Mouse (Mus musculus) kidney, embryonic 14.5 days (tissue): ENCODE measurements at regions not wholly inside any gene's neighbourhood (a gene's known extent, or its start where the extent isn't known, plus 50 kb on each side); places are given as distances from the start of the nearest gene placed in this dataset.

Source experiments
- ATAC-seq: fragments of 200-750 bp; cut with Nextera tagmentation; 2 replicates; pipeline ENCODE4 v1.8.0; 2017; ENCODE audit warnings: moderate number of reproducible peaks, mild to moderate bottlenecking, moderate TSS enrichment, moderate library complexity; ENCODE audit not compliant: low FRiP score, low TSS enrichment
- H3K27ac ChIP-seq: fragments of 300-500 bp; sonication (generic); 2 replicates; pipeline ENCODE4 v1.5.1; 2014; ENCODE audit warnings: low read depth, mild to moderate bottlenecking, low read length, moderate library complexity, mixed read lengths
- H3K27me3 ChIP-seq: fragments of 300-500 bp; sonication (generic); 2 replicates; pipeline ENCODE4 v1.6.1; 2014; ENCODE audit warnings: mild to moderate bottlenecking, low read length; ENCODE audit not compliant: control insufficient read depth, insufficient read depth
- H3K36me3 ChIP-seq: fragments of 300-500 bp; sonication (generic); 2 replicates; pipeline ENCODE4 v1.6.1; 2014; ENCODE audit warnings: low read length, mixed read lengths; ENCODE audit not compliant: control insufficient read depth, insufficient read depth
- H3K4me1 ChIP-seq: fragments of 300-500 bp; sonication (generic); 2 replicates; pipeline ENCODE4 v1.6.1; 2014; ENCODE audit warnings: low read length, mixed read lengths; ENCODE audit not compliant: control insufficient read depth, insufficient read depth
- H3K4me2 ChIP-seq: fragments of 300-500 bp; sonication (generic); replicated peaks from 2 replicates; pipeline ENCODE4 v1.6.1; 2014; ENCODE audit warnings: low read depth, mild to moderate bottlenecking, low read length
- H3K4me3 ChIP-seq: fragments of 300-500 bp; sonication (generic); 2 replicates; pipeline ENCODE4 v1.5.1; 2014; ENCODE audit warnings: mild to moderate bottlenecking, low read length
- H3K9ac ChIP-seq: fragments of 300-500 bp; sonication (generic); 2 replicates; pipeline ENCODE4 v1.6.1; 2014; ENCODE audit warnings: low read depth, mild to moderate bottlenecking, low read length, moderate library complexity
- H3K9me3 ChIP-seq: fragments of 300-500 bp; sonication (generic); 2 replicates; pipeline ENCODE4 v1.6.1; 2016; ENCODE audit warnings: low read length; ENCODE audit not compliant: control insufficient read depth
- WGBS: fragments of 180-500 bp; shearing (Covaris S2); extraction: QIAGEN DNeasy Blood & Tissue Kit; methylation state at CpG from one replicate; pipeline ENCODE4 v1.1.7; 2014; 5-methylcytosine and 5-hydroxymethylcytosine counted together

DNA sequence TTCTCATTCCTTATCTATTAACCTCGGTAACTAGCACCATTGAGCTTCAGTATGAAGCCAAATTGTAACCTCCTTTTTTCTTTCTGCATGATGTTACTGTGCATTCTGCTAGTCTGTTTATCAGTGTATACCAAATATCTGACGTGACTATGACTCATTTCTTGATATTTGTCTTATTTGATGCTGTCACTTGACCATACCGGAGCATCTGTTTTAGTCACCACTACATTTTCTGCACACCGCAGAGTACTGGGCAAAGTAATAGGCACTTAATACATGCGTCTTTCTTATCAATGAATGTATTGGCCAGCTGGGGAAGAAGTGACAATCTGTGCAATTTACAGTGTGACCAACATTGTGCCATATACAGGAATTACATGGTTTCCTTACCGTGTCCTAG, 289.0 kb downstream of the Ets1 start:
- Histone ChIP-seq H3K27me3 (no peaks in the 10 kb centered on the region), H3K4me3 (no peak overlapping the region), H3K9ac (no peak overlapping the region), H3K9me3 (no peaks in the 10 kb centered on the region), H3K4me2 (no peak overlapping the region), H3K36me3 (no peaks in the 10 kb centered on the region), H3K4me1 (no peaks in the 10 kb centered on the region), H3K27ac (no peak overlapping the region)
- WGBS, result 89% methylated on average over 6 of the region's 6 CpGs
- ATAC-seq, result no peak

- no peak overlapping the region for H3K4me3 ChIP-seq
- 71% methylated on average over 12 of the region's 12 CpGs for whole genome bisulfite sequencing
- H3K27me3 ChIP-seq, result no peaks in the 10 kb centered on the region
- no peak overlapping the region for H3K27ac ChIP-seq
- H3K4me1 ChIP-seq, result no peaks in the 10 kb centered on the region
- no peak overlapping the region for H3K4me2 ChIP-seq
- no peak for ATAC-seq
- no peaks in the 10 kb centered on the region for H3K36me3 ChIP-seq
- no peaks in the 10 kb centered on the region for H3K9me3 ChIP-seq
- H3K9ac ChIP-seq, result no peak overlapping the region
These were observed 289.9 kb downstream of the Ets1 start for GRCm38 (mm10) chr9:32925720-32926595.

DNA sequence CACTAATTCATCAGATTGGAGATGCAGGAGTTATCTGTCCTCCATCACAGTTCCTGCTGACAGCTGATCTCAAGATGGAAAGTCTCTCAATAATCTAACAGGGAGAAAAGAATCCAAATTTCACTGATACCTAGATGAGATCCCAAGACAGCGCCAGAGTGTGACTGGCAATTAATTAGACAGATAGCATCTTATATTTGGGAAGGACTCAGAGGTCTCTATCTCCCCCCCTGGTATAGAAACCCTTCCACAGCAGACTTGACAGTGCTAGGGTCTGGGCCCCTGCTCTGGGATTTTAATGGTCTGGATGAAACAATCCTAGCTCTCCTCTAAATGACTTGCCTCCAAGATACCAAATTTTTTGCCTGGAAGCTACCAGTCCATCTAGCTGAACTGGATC, 291.6 kb downstream of the Ets1 start:
- no peaks in the 10 kb centered on the region for H3K9me3 ChIP-seq
- no peaks in the 10 kb centered on the region for H3K4me1 ChIP-seq
- no peaks in the 10 kb centered on the region for H3K36me3 ChIP-seq
- WGBS, result 80% methylated on average over 1 of the region's 1 CpGs
- H3K27ac ChIP-seq, result no peak overlapping the region
- H3K27me3 ChIP-seq, result no peaks in the 10 kb centered on the region
- no peak overlapping the region for H3K9ac ChIP-seq
- H3K4me2 ChIP-seq, result no peak overlapping the region
- H3K4me3 ChIP-seq, result no peak overlapping the region
- no peak for ATAC-seq

- H3K27ac ChIP-seq, result no peak overlapping the region
- H3K9ac ChIP-seq, result no peak overlapping the region
- H3K9me3 ChIP-seq, result no peaks in the 10 kb centered on the region
- no peaks in the 10 kb centered on the region for H3K27me3 ChIP-seq
- no peak overlapping the region for H3K4me3 ChIP-seq
- no peaks in the 10 kb centered on the region for H3K36me3 ChIP-seq
- no peak for ATAC-seq
- 91% methylated on average over 8 of the region's 8 CpGs for whole genome bisulfite sequencing
- no peak overlapping the region for H3K4me2 ChIP-seq
- peaks cover 4% of the 10 kb centered on the region; the same call in 1 of the 2 replicates for H3K4me1 ChIP-seq
These were observed 292.4 kb downstream of the Ets1 start for GRCm38 (mm10) chr9:32928289-32929000.

- Histone ChIP-seq H3K4me2 (no peak overlapping the region), H3K27me3 (no peaks in the 10 kb centered on the region), H3K9ac (no peak overlapping the region), H3K27ac (no peak overlapping the region), H3K4me3 (no peak overlapping the region), H3K36me3 (no peaks in the 10 kb centered on the region), H3K4me1 (peaks cover 4% of the 10 kb centered on the region; the same call in 1 of the 2 replicates), H3K9me3 (no peaks in the 10 kb centered on the region)
- ATAC-seq, result no peak
- 85% methylated on average over 1 of the region's 1 CpGs for WGBS
These were observed 293.3 kb downstream of the Ets1 start for GRCm38 (mm10) chr9:32929331-32929730.

DNA sequence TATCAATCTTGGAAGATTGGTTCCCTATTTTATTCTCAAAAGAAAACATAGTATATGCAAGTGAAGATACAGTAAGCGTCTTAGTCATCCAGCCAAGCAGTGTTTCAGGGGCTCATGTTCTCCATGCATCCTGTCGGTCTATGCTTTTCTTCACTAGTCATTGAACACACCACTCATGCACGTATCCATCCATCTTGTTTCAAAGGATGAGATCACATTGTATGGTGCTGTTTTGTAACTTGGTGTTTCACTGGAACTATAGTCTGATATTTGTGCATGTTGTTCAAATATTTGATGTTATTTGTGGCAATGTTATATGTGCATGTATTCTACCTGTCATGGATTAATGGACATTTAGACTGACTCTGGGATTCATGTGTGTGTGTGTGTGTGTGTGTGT, 293.8 kb downstream of the Ets1 start:
- no peaks in the 10 kb centered on the region for H3K36me3 ChIP-seq
- no peak overlapping the region for H3K27ac ChIP-seq
- no peak for ATAC-seq
- H3K9ac ChIP-seq, result no peak overlapping the region
- no peaks in the 10 kb centered on the region for H3K27me3 ChIP-seq
- H3K4me2 ChIP-seq, result no peak overlapping the region
- H3K4me3 ChIP-seq, result no peak overlapping the region
- 92% methylated on average over 3 of the region's 3 CpGs for WGBS
- no peaks in the 10 kb centered on the region for H3K9me3 ChIP-seq
- peaks cover 4% of the 10 kb centered on the region; the same call in 1 of the 2 replicates for H3K4me1 ChIP-seq

GRCm38 (mm10) chr9:32931266-32932005, 295.4 kb downstream of the Ets1 start:
- no peak overlapping the region for H3K9ac ChIP-seq
- WGBS, result 84% methylated on average over 10 of the region's 10 CpGs
- H3K4me1 ChIP-seq, result peaks cover 6% of the 10 kb centered on the region
- H3K9me3 ChIP-seq, result no peaks in the 10 kb centered on the region
- H3K27ac ChIP-seq, result no peak overlapping the region
- no peak overlapping the region for H3K4me2 ChIP-seq
- no peaks in the 10 kb centered on the region for H3K27me3 ChIP-seq
- ATAC-seq, result no peak
- H3K36me3 ChIP-seq, result no peaks in the 10 kb centered on the region
- H3K4me3 ChIP-seq, result no peak overlapping the region

GRCm38 (mm10) chr9:32933237-32934071, 297.4 kb downstream of the Ets1 start:
- Histone ChIP-seq H3K4me1 (peaks cover 8% of the 10 kb centered on the region), H3K27me3 (no peaks in the 10 kb centered on the region), H3K27ac (no peak overlapping the region), H3K4me2 (no peak overlapping the region), H3K4me3 (no peak overlapping the region), H3K9ac (no peak overlapping the region), H3K36me3 (no peaks in the 10 kb centered on the region), H3K9me3 (no peaks in the 10 kb centered on the region)
- no peak for ATAC-seq
- WGBS, result 61% methylated on average over 7 of the region's 7 CpGs
